Mouse (Mus musculus): ENCODE measurements around the gene Snx4.
A peak's percentile ranks its signal among the peaks of the same experiment; 100 is the strongest.
"Not testable (repeated sequence)": the region's sequence is repeated elsewhere in the genome, so short reads cannot be mapped to it uniquely, and the experiment has no call there.

Snx4 gene

GRCm38 (mm10) chr16:33251194-33252051, at the start of gene Snx4:
Gene Snx4 (plus strand): TSS chr16:33251442.
- peak; percentile 92 to 93 for DNase-seq (ENCODE audit: low spot score in 2 of 2)

- DNase-seq (ENCODE audit: low spot score in 2 of 2), result no peak
Observed at GRCm38 (mm10) chr16:33210812-33211211, 40.4 kb upstream of the Snx4 start.

GRCm38 (mm10) chr16:33216313-33217003, 34.8 kb upstream of the Snx4 start:
- DNase-seq (ENCODE audit: low spot score in 2 of 2), result no peak

GRCm38 (mm10) chr16:33217553-33218085, 33.6 kb upstream of the Snx4 start:
- not testable (repeated sequence) for DNase-seq (ENCODE audit: low spot score in 2 of 2)

- no peak for DNase-seq (ENCODE audit: low spot score in 2 of 2)
Observed at GRCm38 (mm10) chr16:33222482-33222881, 28.8 kb upstream of the Snx4 start.

- DNase-seq (ENCODE audit: low spot score in 2 of 2), result no peak
Observed at GRCm38 (mm10) chr16:33224381-33224780, 26.9 kb upstream of the Snx4 start.

GRCm38 (mm10) chr16:33234128-33234527, 17.1 kb upstream of the Snx4 start:
- DNase-seq (ENCODE audit: low spot score in 2 of 2), result no peak

- no peak for DNase-seq (ENCODE audit: low spot score in 2 of 2)
Observed at GRCm38 (mm10) chr16:33236151-33236550, 15.1 kb upstream of the Snx4 start.

GRCm38 (mm10) chr16:33239305-33239704, 11.9 kb upstream of the Snx4 start:
- no peak for DNase-seq (ENCODE audit: low spot score in 2 of 2)

GRCm38 (mm10) chr16:33242046-33242445, 9.2 kb upstream of the Snx4 start:
- DNase-seq (ENCODE audit: low spot score in 2 of 2), result no peak

GRCm38 (mm10) chr16:33244136-33244691, 7.0 kb upstream of the Snx4 start:
- DNase-seq (ENCODE audit: low spot score in 2 of 2), result peak in 1 of 2 experiments; percentile 15

GRCm38 (mm10) chr16:33244933-33245470, 6.2 kb upstream of the Snx4 start:
- DNase-seq (ENCODE audit: low spot score in 2 of 2), result no peak

GRCm38 (mm10) chr16:33246526-33246925, 4.7 kb upstream of the Snx4 start:
- DNase-seq (ENCODE audit: low spot score in 2 of 2), result no peak

- DNase-seq (ENCODE audit: low spot score in 2 of 2), result no peak
Observed at GRCm38 (mm10) chr16:33247006-33247405, 4.2 kb upstream of the Snx4 start.

GRCm38 (mm10) chr16:33250651-33251120, 556 bp upstream of the Snx4 start:
- DNase-seq (ENCODE audit: low spot score in 2 of 2), result no peak

- DNase-seq (ENCODE audit: low spot score in 2 of 2), result no peak
Observed at GRCm38 (mm10) chr16:33255601-33256000, 4.4 kb downstream of the Snx4 start.

GRCm38 (mm10) chr16:33258530-33258929, 7.3 kb downstream of the Snx4 start:
- DNase-seq (ENCODE audit: low spot score in 2 of 2), result no peak

- DNase-seq (ENCODE audit: low spot score in 2 of 2), result no peak
Observed at GRCm38 (mm10) chr16:33259824-33260223, 8.6 kb downstream of the Snx4 start.

GRCm38 (mm10) chr16:33260825-33261224, 9.6 kb downstream of the Snx4 start:
- DNase-seq (ENCODE audit: low spot score in 2 of 2), result no peak

GRCm38 (mm10) chr16:33261584-33262061, 10.4 kb downstream of the Snx4 start:
- peak; percentile 10 to 34 for DNase-seq (ENCODE audit: low spot score in 2 of 2)

GRCm38 (mm10) chr16:33262096-33262495, 10.9 kb downstream of the Snx4 start:
- no peak for DNase-seq (ENCODE audit: low spot score in 2 of 2)

Data from natural killer cell, adult 2 months (primary cell).